Mouse (Mus musculus) right cerebral cortex, postnatal 36 days (tissue): ENCODE measurements at regions not wholly inside any gene's neighbourhood (a gene's known extent, or its start where the extent isn't known, plus 50 kb on each side); places are given as distances from the start of the nearest gene placed in this dataset.

Experiments
- DNase-seq, 2 experiments: peaks; one replicate each; pipeline ENCODE4 v3.0.0; 2022; ENCODE audit warnings: low spot score in 2 of 2, mixed read lengths in 1 of 2

DNA sequence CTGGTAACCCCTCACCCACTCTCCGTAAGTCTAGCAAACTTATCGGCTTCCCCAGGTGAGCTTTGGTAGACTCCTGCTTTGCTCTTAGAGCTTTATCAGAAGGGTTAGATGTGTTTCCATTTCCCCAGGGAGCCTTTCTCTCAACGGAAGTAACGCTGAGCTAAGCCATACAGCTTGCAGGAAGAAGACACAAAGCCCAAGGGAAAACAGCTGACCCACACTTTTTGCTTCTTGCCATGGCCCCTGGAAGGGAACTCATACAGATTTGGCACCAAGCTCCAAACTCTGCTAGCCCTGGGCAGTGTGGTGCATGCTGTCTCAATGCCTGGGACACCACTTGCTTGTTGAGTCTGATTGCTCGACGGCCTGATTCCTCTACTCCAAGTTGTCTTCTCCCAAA is 242.6 kb downstream of the Sipa1l2 start:
- DNase-seq: no peak

DNA sequence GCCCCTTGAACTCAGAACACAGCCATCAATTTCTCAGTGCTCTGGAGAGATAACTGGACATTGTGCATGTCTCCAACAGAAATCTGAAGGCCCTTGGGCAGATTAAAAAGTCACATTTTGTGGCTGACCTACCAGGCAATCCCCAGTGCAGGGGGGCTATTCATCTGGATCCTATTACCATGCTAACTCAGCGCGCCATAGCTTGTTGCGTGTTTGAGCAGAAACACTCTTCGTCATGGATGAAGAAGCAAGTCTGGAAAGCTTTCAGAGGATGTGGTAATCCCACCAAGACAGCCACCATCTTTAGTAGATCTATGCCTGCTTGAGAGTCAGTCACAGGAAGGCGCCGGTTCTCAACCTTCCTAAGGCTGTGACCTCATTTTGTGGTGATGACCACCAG is 243.9 kb downstream of the Sipa1l2 start:
- no peak for DNase-seq

DNA sequence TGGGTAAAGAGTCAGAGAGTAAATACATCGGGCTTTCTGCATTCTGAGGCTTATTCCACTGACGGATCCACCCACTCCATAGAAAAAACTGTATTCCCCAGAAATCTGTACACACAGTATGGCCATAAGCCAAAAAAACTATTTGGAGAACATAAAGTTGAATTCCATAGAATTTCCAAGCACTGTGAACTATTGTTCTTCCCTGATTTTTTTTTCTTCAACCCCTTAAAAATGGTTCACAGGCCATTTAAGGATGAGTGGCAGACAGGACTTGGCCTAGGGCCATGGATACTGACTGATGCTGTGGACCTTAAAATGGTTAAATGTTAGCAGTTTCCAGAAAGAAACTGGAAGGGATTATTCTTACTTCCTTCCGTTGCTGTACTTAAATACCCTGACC is 247.0 kb downstream of the Sipa1l2 start:
- no peak for DNase-seq

DNA sequence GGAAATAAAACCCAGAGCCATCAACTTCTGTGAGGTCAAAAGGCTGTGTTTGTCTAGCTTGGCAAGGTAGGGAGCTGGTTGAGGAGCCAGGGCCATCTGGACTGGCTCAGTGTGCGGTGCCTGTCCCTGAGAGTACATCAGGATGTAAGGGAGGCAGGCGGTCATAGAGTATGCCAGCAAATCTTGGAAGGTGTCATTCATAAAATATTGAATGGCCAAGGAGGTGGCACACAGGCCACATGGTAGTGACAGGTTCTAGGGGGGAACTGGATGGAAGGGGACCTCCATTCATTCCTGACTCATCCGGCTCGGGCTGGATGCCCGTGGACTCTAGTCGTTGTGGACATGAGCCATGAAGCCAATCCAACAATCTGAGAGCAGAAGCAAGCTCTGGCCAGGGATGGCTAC is 252.0 kb downstream of the Sipa1l2 start:
- no peak for DNase-seq

DNA sequence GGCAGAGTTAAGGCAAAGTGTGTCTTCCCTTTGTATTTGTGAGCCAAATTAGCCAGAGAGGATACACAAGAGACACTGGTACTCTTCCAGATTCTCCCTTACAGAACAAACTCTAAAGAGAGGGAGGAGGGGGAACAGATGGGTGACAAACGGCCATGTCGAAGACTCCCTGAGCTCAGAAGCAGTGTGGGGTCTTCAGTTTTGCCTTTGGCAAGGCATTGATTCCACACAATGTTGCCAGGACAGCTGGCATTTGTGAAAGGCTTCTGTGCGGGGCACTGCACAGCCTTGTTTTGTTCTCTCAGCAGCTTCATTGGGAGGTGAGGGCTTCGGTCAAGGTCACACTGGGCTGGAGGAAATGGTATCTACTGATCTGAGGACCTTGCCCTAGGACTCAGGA is 253.9 kb downstream of the Sipa1l2 start:
- DNase-seq: no peak

DNA sequence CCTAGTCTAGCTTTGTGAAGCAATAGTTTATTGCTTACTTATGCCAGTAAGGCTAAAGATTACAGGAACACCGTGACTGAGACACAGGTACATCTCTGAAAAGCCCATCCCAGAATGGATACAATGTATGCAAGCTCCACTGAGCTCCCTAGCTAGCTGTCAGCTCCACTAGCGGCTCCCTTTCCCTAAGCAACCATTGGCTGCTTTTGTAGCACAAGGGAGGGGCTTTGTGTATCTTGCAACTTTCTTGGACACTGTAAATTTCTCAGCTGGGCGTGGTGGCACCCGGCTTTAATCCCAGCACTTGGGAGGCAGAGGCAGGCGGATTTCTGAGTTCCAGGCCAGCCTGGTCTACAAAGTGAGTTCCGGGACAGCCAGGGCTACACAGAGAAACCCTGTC is 254.6 kb downstream of the Sipa1l2 start:
- DNase-seq: no peak

DNA sequence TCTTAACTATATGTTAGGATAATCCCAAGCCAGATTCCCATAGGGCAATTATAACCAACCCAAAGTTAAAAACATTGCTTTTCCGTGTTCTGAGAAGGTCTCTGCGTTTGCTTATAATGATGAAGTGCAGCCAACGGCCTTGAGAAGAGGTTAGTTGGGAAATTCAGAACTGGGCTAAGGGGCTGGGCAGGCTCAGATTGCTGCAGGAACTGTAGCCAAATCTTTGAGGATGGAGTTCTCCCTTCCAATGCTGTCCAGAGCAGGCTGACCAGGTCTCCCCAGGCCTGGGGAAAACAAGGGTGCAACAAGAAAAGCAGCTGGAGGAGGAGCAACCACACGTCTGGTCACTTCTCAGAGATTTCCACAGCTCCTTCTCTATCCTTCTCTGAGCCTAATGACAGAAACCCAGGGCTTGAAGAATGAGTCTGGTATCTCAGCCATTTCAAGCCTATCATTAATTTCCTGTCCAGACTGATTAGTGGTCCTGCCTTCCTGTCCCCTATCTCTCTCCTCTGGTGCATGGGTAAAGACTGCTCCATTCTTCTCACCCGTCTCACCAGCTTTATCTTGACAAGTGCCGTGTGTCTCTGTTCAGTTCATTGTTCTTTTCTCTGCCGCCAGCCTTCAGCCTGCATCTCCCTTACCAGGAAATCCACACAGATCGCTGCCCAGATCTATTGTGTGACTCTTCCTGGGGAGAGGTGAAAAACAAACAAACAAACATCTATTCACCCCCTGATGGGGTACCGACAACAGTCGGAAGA is 255.2 kb downstream of the Sipa1l2 start:
- DNase-seq: no peak

DNA sequence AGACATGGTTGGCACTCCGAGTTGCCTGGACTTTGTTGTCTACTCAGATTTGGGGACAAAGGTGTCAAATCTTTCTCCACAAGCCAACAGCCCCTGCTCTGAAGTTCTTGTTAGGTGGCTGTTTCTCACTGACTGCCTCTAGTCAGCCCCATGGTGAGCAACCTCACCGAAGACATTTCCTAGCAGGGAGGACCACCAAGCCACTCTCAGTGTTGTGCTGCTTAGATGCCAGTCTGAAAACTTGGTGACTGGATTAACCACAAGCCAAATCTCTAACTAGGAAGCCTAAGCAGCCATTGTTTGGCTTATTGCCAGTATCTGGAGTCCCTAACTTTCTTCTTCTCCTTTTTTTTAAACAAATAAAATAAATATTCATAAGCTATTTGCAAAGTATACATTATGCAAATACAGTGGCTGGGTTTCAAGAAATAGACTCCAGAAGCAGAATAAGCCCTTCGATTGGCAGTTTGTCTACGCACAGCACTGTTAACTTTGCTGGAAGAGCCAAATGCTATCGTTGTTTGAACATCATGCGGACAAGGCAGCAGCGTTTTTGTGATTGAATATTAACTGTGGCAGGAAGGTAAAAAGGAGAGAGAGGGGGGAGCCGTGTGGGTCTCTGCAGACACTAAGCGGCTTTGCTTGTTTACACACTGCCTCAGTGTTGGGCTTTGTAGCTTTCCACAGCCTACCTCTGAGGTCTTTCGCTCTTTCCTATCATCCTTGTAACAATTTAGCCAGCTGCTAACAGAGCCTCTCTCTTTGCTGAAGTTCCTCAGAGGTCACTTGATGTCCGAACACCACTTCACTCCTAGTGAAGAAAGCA is 257.4 kb downstream of the Disc1 start:
- DNase-seq: no peak
